Mouse (Mus musculus) forebrain, embryonic 10.5 days (tissue): Measurements from ENCODE around the gene Olfr1491. TPM values are rescaled to one million over a fixed set of nuclear protein-coding genes. Genes with fewer than 3 reads are reported as not detected.

ENCODE experiments used
- DNase-seq: peaks from one replicate; pipeline ENCODE4 v3.0.0-alpha.2; 2017; ENCODE audit warnings: low spot score; ENCODE audit errors: extremely low spot score
- H3K27ac ChIP-seq: fragments of 300-500 bp; sonication (generic); 2 replicates; pipeline ENCODE4 v1.5.1; 2016; ENCODE audit warnings: mild to moderate bottlenecking
- H3K27me3 ChIP-seq: fragments of 300-500 bp; sonication (generic); 2 replicates; pipeline ENCODE4 v1.6.1; 2016; ENCODE audit warnings: mild to moderate bottlenecking; ENCODE audit not compliant: poor library complexity, severe bottlenecking
- H3K36me3 ChIP-seq: fragments of 300-500 bp; sonication (generic); replicated peaks from 2 replicates; pipeline ENCODE4 v1.6.1; 2016; ENCODE audit warnings: mild to moderate bottlenecking, moderate library complexity
- H3K4me1 ChIP-seq: fragments of 300-500 bp; sonication (generic); 2 replicates; pipeline ENCODE4 v1.6.1; 2016
- H3K4me3 ChIP-seq: fragments of 300-500 bp; sonication (generic); 2 replicates; pipeline ENCODE4 v1.5.1; 2016; ENCODE audit warnings: mild to moderate bottlenecking, moderate library complexity
- H3K9me3 ChIP-seq: fragments of 300-500 bp; sonication (generic); 2 replicates; pipeline ENCODE4 v1.6.1; 2016; ENCODE audit warnings: mild to moderate bottlenecking, moderate library complexity
- WGBS: fragments of 180-500 bp; shearing (Covaris S2); methylation state at CpG from one replicate; pipeline ENCODE4 v1.1.7; 2016; 5-methylcytosine and 5-hydroxymethylcytosine counted together
- polyA plus RNA-seq: library from polyadenylated mRNA; unstranded; fragments of >200 nt; fragmentation: Nextera tagmentation; extraction: Ambion mirVana; gene quantifications from 2 replicates; pipeline ENCODE4 v1.2.1, GENCODE M21; 2016

Gene Olfr1491
- not detected in 2 replicates for polyA plus RNA-seq

GRCm38 (mm10) chr19:13696968-13697367 is at the start of gene Olfr1491:
Olfr1491 (plus strand) TSS chr19:13697268.
- Histone ChIP-seq H3K27me3 (no peaks in the 10 kb centered on the region), H3K4me3 (no peak within 1 kb of the TSS), H3K9me3 (no peaks in the 10 kb centered on the region), H3K27ac (no peak within 1 kb of the TSS), H3K4me1 (no peaks in the 10 kb centered on the region), H3K36me3 (no peaks in the 10 kb centered on the region)
- WGBS, result 82% methylated on average over 3 of the region's 3 CpGs
- DNase-seq, result no peak

- Histone ChIP-seq H3K9me3 (peaks cover 21% of the 10 kb centered on the region), H3K4me3 (no peak within 1 kb of the TSS), H3K4me1 (no peaks in the 10 kb centered on the region), H3K27me3 (no peaks in the 10 kb centered on the region), H3K27ac (no peak within 1 kb of the TSS), H3K36me3 (no peaks in the 10 kb centered on the region)
- DNase-seq, result no peak
- WGBS, result 79% methylated on average over 1 of the region's 1 CpGs
Measured at GRCm38 (mm10) chr19:13650791-13651190, 46.3 kb upstream of the Olfr1491 start, which contains the start of gene Olfr1490. Olfr1490 (plus strand) TSS chr19:13651091.

DNA sequence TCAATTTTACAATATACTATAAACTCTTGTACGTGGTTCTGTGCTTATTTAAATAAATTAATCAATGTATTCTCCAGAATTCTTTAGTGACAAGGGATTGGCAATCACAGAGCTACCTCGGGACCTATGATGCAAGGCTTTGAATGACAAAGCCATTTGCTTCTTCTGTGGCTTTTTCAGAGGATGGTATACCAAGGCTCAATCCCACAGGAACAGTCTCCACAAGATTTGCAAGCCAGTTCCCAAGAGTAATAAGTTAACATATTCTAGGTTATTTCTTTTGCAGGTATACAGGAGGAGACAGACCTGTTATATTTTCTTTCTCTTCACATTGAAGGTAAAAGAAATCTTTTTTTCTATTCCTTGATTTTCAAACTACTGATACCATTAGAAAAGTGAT is 25.9 kb downstream of the Olfr1491 start, which contains the start of gene Olfr1493-ps1:
Olfr1493-ps1 (plus strand) TSS at position 301 of the 400 bp plus-strand sequence.
- DNase-seq, result no peak
- H3K36me3 ChIP-seq, result no peaks in the 10 kb centered on the region
- H3K27me3 ChIP-seq, result no peaks in the 10 kb centered on the region
- H3K27ac ChIP-seq, result no peak within 1 kb of the TSS
- H3K9me3 ChIP-seq, result peaks cover 8% of the 10 kb centered on the region; the same call in 1 of the 2 replicates
- no peak within 1 kb of the TSS for H3K4me3 ChIP-seq
- H3K4me1 ChIP-seq, result no peaks in the 10 kb centered on the region
- WGBS, result 64% methylated on average over 2 of the region's 2 CpGs

GRCm38 (mm10) chr19:13739428-13739827 is 42.4 kb downstream of the Olfr1491 start, which contains the start of gene Olfr1494:
Olfr1494 (plus strand) TSS chr19:13739728.
- DNase-seq, result no peak
- Histone ChIP-seq H3K4me3 (no peak within 1 kb of the TSS), H3K27ac (no peak within 1 kb of the TSS), H3K4me1 (no peaks in the 10 kb centered on the region), H3K27me3 (no peaks in the 10 kb centered on the region), H3K9me3 (peaks cover 10% of the 10 kb centered on the region; the same call in 1 of the 2 replicates), H3K36me3 (no peaks in the 10 kb centered on the region)
- 93% methylated on average over 4 of the region's 4 CpGs for WGBS

DNA sequence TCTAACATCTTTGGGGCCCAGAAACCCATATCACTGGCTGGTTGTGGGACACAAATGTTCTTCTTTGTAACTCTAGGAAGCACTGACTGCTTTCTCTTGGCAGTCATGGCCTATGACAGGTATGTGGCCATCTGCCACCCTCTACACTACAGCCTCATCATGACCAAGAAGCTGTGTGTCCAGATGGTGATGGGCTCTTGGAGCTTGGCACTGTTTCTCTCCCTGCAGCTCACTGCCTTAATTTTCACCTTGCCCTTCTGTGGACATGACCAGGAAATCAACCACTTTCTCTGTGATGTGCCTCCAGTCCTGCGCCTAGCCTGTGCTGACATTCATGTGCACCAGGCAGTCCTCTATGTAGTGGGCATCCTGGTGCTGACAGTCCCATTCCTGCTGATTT is 52.3 kb downstream of the Olfr1491 start:
- DNase-seq, result no peak
- no peaks in the 10 kb centered on the region for H3K27me3 ChIP-seq
- H3K27ac ChIP-seq, result no peak overlapping the region
- H3K4me3 ChIP-seq, result no peak overlapping the region
- no peaks in the 10 kb centered on the region for H3K36me3 ChIP-seq
- H3K4me1 ChIP-seq, result no peaks in the 10 kb centered on the region
- peaks cover 5% of the 10 kb centered on the region; the same call in 1 of the 2 replicates for H3K9me3 ChIP-seq
- 97% methylated on average over 1 of the region's 1 CpGs for WGBS

Other genes with a start within 250 kb of the Olfr1491 start
- gene Olfr1472, start 241.2 kb upstream of the Olfr1491 start, polyA plus RNA-seq, result not detected in 2 replicates
- not detected in 2 replicates for gene Olfr1474, start 227.7 kb upstream of the Olfr1491 start, polyA plus RNA-seq
- gene Olfr1475, start 217.1 kb upstream of the Olfr1491 start, polyA plus RNA-seq, result not detected in 2 replicates
- not detected in 2 replicates for gene Olfr1477, start 196.7 kb upstream of the Olfr1491 start, polyA plus RNA-seq
- not detected in 2 replicates for gene Olfr1480, start 169.4 kb upstream of the Olfr1491 start, polyA plus RNA-seq
- not detected in 2 replicates for gene Olfr1484, start 113.8 kb upstream of the Olfr1491 start, polyA plus RNA-seq
- not detected in 2 replicates for gene Olfr1487, start 79.9 kb upstream of the Olfr1491 start, polyA plus RNA-seq
- gene Olfr1489, start 65.6 kb upstream of the Olfr1491 start, polyA plus RNA-seq, result not detected in 2 replicates
- not detected in 2 replicates for gene Olfr1490, start 46.2 kb upstream of the Olfr1491 start, polyA plus RNA-seq
- not detected in 2 replicates for gene Olfr1493-ps1, start 26.0 kb downstream of the Olfr1491 start, polyA plus RNA-seq
- gene Olfr1494, start 42.5 kb downstream of the Olfr1491 start, polyA plus RNA-seq, result not detected in 2 replicates
- not detected in 2 replicates for gene Olfr1495, start 67.3 kb downstream of the Olfr1491 start, polyA plus RNA-seq
- not detected in 2 replicates for gene Olfr1496, start 80.6 kb downstream of the Olfr1491 start, polyA plus RNA-seq
- gene Olfr1497, start 100.9 kb downstream of the Olfr1491 start, polyA plus RNA-seq, result not detected in 2 replicates
- gene Olfr1499, start 122.2 kb downstream of the Olfr1491 start, polyA plus RNA-seq, result not detected in 2 replicates
- not detected in 2 replicates for gene Olfr1500, start 133.2 kb downstream of the Olfr1491 start, polyA plus RNA-seq
- not detected in 2 replicates for gene Olfr1501, start 153.4 kb downstream of the Olfr1491 start, polyA plus RNA-seq
- gene Olfr1502, start 164.5 kb downstream of the Olfr1491 start, polyA plus RNA-seq, result not detected in 2 replicates
- not detected in 2 replicates for gene Olfr1504, start 200.7 kb downstream of the Olfr1491 start, polyA plus RNA-seq
- not detected in 2 replicates for gene Olfr1505, start 216.3 kb downstream of the Olfr1491 start, polyA plus RNA-seq